Mouse (Mus musculus) heart, adult 2 months (tissue): ENCODE measurements around the gene Ninj1.

Source experiments
- CTCF ChIP-seq: fragments of 200-600 bp; IDR thresholded peaks from 2 replicates; pipeline ENCODE4 v1.8.1; 2022; ENCODE audit warnings: antibody characterized with exemption, mild to moderate bottlenecking, moderate library complexity
- EP300 ChIP-seq: fragments of 200-500 bp; IDR thresholded peaks from 2 replicates; pipeline ENCODE4 v1.6.1; 2011; ENCODE audit warnings: low read depth, low read length, control low read depth; ENCODE audit not compliant: insufficient read depth

GRCm38 (mm10) chr13:49183161-49183560 is 4.1 kb upstream of the Ninj1 start:
- TF ChIP-seq CTCF (no peak), EP300 (no peak)
